Mouse (Mus musculus) E14TG2a.4 (cell line): ENCODE measurements around the gene Malsu1.
A peak's percentile ranks its signal among the peaks of the same experiment; 100 is the strongest.

ENCODE experiments used
- CTCF ChIP-seq: conservative IDR thresholded peaks from 2 replicates; pipeline ENCODE4 v1.5.1; 2014; ENCODE audit warnings: low read length
- NANOG ChIP-seq: IDR thresholded peaks from 2 replicates; pipeline ENCODE4 v1.6.1; 2014; ENCODE audit warnings: borderline replicate concordance, low read length, mixed read lengths
- POU5F1 ChIP-seq: IDR thresholded peaks from 2 replicates; pipeline ENCODE4 v1.6.1; 2014; ENCODE audit warnings: low read length, borderline replicate concordance

DNA sequence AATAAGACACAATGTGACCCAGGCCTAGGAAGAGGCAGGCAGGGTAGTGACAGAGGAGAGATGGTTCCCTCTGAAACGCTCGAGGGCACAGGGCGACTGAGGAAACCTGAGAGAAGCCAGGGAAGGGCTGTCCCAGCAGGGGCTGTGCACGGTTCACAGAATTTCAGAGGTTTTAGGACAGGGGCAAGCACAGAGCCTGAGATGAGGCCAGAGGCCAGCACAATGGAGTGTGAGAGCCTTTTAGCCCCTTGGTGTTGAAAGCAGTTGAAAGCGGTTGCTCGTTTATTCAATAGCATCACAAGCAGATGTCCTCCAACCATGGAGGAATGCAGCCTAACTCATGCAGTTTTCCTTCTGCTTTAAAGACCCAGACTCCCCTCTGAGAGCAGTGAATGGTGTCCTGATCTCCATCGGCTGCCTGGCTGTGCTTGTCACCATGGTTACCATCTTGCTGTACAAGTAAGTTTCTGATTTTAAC lies 18.3 kb upstream of the Malsu1 start:
- TF ChIP-seq CTCF (no peak), POU5F1 (no peak), NANOG (peak; percentile 76)
